In genomic region chr9:102864931-102865330, GRCm38 (mm10) we compare ENCODE assay signal across 10 mouse cellular contexts. TPM values are rescaled to one million over a fixed set of nuclear protein-coding genes. Genes with fewer than 3 reads are reported as not detected.
A peak's percentile ranks its signal among the peaks of the same experiment; 100 is the strongest.
DNase-seq lines count a peak whose midpoint lies in the region; ATAC-seq and TF ChIP-seq lines count a peak whose summit lies in the region.
"Had no signal": no experiment of that assay in that cellular context is flagged by ENCODE, and none has a peak within 500 bp of the region (broad histone marks: within the 10 kb centered on the region; RNA-seq: fewer than 3 reads in every experiment).

No protein-coding gene starts in this region.

- peaks cover 56% of the 10 kb centered on the region for H3K4me1 ChIP-seq in hindbrain, embryonic 10.5 days (replicated peaks)
- H3K4me1 ChIP-seq in hindbrain, embryonic 11.5 days (replicated peaks; ENCODE audit: control insufficient read depth, insufficient read depth, low read length) = no peaks in the 10 kb centered on the region
- H3K4me1 ChIP-seq in lung, postnatal 0 days (ENCODE audit: insufficient read depth, low read depth, low read length) = peaks cover 32% of the 10 kb centered on the region
- H3K4me1 ChIP-seq in lung, adult 2 months (ENCODE audit: control insufficient read depth, insufficient read depth, low read length) = peaks cover 17% of the 10 kb centered on the region
- peaks cover 6% of the 10 kb centered on the region; the same call in 1 of the 2 replicates for H3K4me1 ChIP-seq in intestine, postnatal 0 days (replicated peaks; ENCODE audit: control insufficient read depth, insufficient read depth, low read length)
- peaks cover 41% of the 10 kb centered on the region for H3K4me1 ChIP-seq in stomach, embryonic 15.5 days

- no peak overlapping the region for H3K9ac ChIP-seq in hindbrain, embryonic 11.5 days (ENCODE audit: low read depth, low read length)
- H3K9ac ChIP-seq in lung, postnatal 0 days (replicated peaks; ENCODE audit: low read depth) = no peak overlapping the region
- H3K9ac ChIP-seq in intestine, postnatal 0 days (ENCODE audit: low read depth, low read length) = no peak overlapping the region
- no peak overlapping the region for H3K9ac ChIP-seq in stomach, embryonic 15.5 days
- H3K9ac ChIP-seq: neural tube, embryonic 15.5 days had no signal

- peak overlapping the region; percentile 77 for H3K27ac ChIP-seq in hindbrain, embryonic 10.5 days
- no peak overlapping the region for H3K27ac ChIP-seq in hindbrain, embryonic 11.5 days (ENCODE audit: low read depth, low read length)
- peak overlapping the region; percentile 65 for H3K27ac ChIP-seq in lung, postnatal 0 days (ENCODE audit: low read length)
- peak overlapping the region; percentile 41; the same call in 1 of the 2 replicates for H3K27ac ChIP-seq in intestine, postnatal 0 days (ENCODE audit: low read depth, low read length)
- peak overlapping the region; percentile 86 for H3K27ac ChIP-seq in stomach, embryonic 15.5 days

- H3K36me3 ChIP-seq in hindbrain, embryonic 10.5 days = peaks cover 44% of the 10 kb centered on the region
- H3K36me3 ChIP-seq in hindbrain, embryonic 11.5 days (ENCODE audit: control insufficient read depth, insufficient read depth, low read length) = no peaks in the 10 kb centered on the region
- no peaks in the 10 kb centered on the region for H3K36me3 ChIP-seq in lung, postnatal 0 days (ENCODE audit: insufficient read depth, low read length)
- H3K36me3 ChIP-seq in intestine, postnatal 0 days (ENCODE audit: control insufficient read depth, insufficient read depth) = peaks cover 28% of the 10 kb centered on the region
- peaks cover 10% of the 10 kb centered on the region for H3K36me3 ChIP-seq in stomach, embryonic 15.5 days

- H3K4me2 ChIP-seq in hindbrain, embryonic 11.5 days (replicated peaks; ENCODE audit: low read depth, low read length) = no peak overlapping the region
- H3K4me2 ChIP-seq in lung, postnatal 0 days (replicated peaks; ENCODE audit: low read depth, low read length) = no peak overlapping the region
- H3K4me2 ChIP-seq in intestine, postnatal 0 days (replicated peaks; ENCODE audit: low read depth) = no peak overlapping the region
- H3K4me2 ChIP-seq in stomach, embryonic 15.5 days = no peak overlapping the region
- H3K4me2 ChIP-seq: neural tube, embryonic 15.5 days had no signal

- H3K4me3 ChIP-seq in hindbrain, embryonic 10.5 days = no peak overlapping the region
- no peak overlapping the region for H3K4me3 ChIP-seq in hindbrain, embryonic 11.5 days (ENCODE audit: low read depth, low read length)
- H3K4me3 ChIP-seq in lung, postnatal 0 days (ENCODE audit: low read depth, low read length) = no peak overlapping the region
- H3K4me3 ChIP-seq in lung, adult 2 months (replicated peaks; ENCODE audit: extremely low read depth, low read depth, low read length) = no peak overlapping the region
- H3K4me3 ChIP-seq in intestine, postnatal 0 days (ENCODE audit: low read depth, low read length) = no peak overlapping the region
- no peak overlapping the region for H3K4me3 ChIP-seq in stomach, embryonic 15.5 days (replicated peaks)
- H3K4me3 ChIP-seq: erythroblast, embryonic 14.5 days; left cerebral cortex, adult 2 months; neural tube, embryonic 15.5 days had no signal

- no peak for TF ChIP-seq CTCF in lung, postnatal 0 days (IDR thresholded peaks at IDR 0.05)
- no peak for TF ChIP-seq CTCF in lung, adult 2 months (IDR thresholded peaks at IDR 0.05; ENCODE audit: insufficient read depth, low read length)
- no peak for TF ChIP-seq CTCF in intestine, postnatal 0 days (IDR thresholded peaks at IDR 0.05; ENCODE audit: low read depth)

- 65% methylated on average over 8 of the region's 8 CpGs for WGBS in hindbrain, embryonic 10.5 days
- WGBS in hindbrain, embryonic 11.5 days = 58% methylated on average over 8 of the region's 8 CpGs
- 45% methylated on average over 8 of the region's 8 CpGs for WGBS in lung, postnatal 0 days
- WGBS in lung, adult 2 months = 53% methylated on average over 8 of the region's 8 CpGs
- WGBS in intestine, postnatal 0 days = 50% methylated on average over 8 of the region's 8 CpGs
- WGBS in stomach, embryonic 15.5 days = 49% methylated on average over 8 of the region's 8 CpGs

- no peak for ATAC-seq in hindbrain, embryonic 11.5 days (ENCODE audit: low FRiP score)
- no peak for ATAC-seq in lung, postnatal 0 days
- ATAC-seq in intestine, postnatal 0 days = no peak
- no peak for ATAC-seq in stomach, embryonic 15.5 days (ENCODE audit: insufficient read depth, low FRiP score, low read depth)

- no peaks in the 10 kb centered on the region for H3K9me3 ChIP-seq in hindbrain, embryonic 10.5 days
- H3K9me3 ChIP-seq in hindbrain, embryonic 11.5 days (ENCODE audit: control insufficient read depth, low read length) = no peaks in the 10 kb centered on the region
- no peaks in the 10 kb centered on the region for H3K9me3 ChIP-seq in lung, postnatal 0 days (ENCODE audit: low read length)
- H3K9me3 ChIP-seq in intestine, postnatal 0 days (ENCODE audit: control insufficient read depth) = no peaks in the 10 kb centered on the region
- no peaks in the 10 kb centered on the region for H3K9me3 ChIP-seq in stomach, embryonic 15.5 days
- H3K9me3 ChIP-seq: neural tube, embryonic 15.5 days had no signal

- 0 out of 2 replicates have a peak, but pooled peaks have one; percentile 2 for TF ChIP-seq EP300 in lung, postnatal 0 days (IDR thresholded peaks at IDR 0.05)

- DNase-seq in hindbrain, embryonic 10.5 days (ENCODE audit: low spot score) = no peak
- DNase-seq in hindbrain, embryonic 11.5 days (ENCODE audit: low spot score) = no peak
- peak; percentile 53 for DNase-seq in lung, postnatal 0 days (ENCODE audit: low spot score)
- DNase-seq in lung, adult 2 months = no peak
- no peak for DNase-seq in frontal cortex, postnatal 25 days (ENCODE audit: low spot score in 2 of 2)

- no peaks in the 10 kb centered on the region for H3K27me3 ChIP-seq in hindbrain, embryonic 10.5 days (ENCODE audit: insufficient read depth, poor library complexity, severe bottlenecking)
- no peaks in the 10 kb centered on the region for H3K27me3 ChIP-seq in hindbrain, embryonic 11.5 days (ENCODE audit: control insufficient read depth, insufficient read depth, low read length)
- H3K27me3 ChIP-seq in lung, postnatal 0 days (replicated peaks; ENCODE audit: insufficient read depth, low read length) = no peaks in the 10 kb centered on the region
- no peaks in the 10 kb centered on the region for H3K27me3 ChIP-seq in intestine, postnatal 0 days (replicated peaks; ENCODE audit: control insufficient read depth, insufficient read depth, low read length)
- H3K27me3 ChIP-seq in stomach, embryonic 15.5 days (replicated peaks) = no peaks in the 10 kb centered on the region
- H3K27me3 ChIP-seq: neural tube, embryonic 15.5 days had no signal

- TF ChIP-seq POLR2A in lung, adult 2 months (IDR thresholded peaks at IDR 0.05; ENCODE audit: borderline replicate concordance, extremely low read depth, low read depth, low read length) = no peak

RNA-seq across cellular contexts. Expression of gene Ryk, which starts 30.2 kb away (rescaled TPM):
- 13.3 and 13.9 TPM in 2 replicates for polyA plus RNA-seq in hindbrain, embryonic 10.5 days (2016; fragmentation: Nextera tagmentation; extraction: Ambion mirVana)
- 25.3 and 26.5 TPM in 2 replicates for polyA plus RNA-seq in hindbrain, embryonic 11.5 days (2014; fragmentation: Nextera tagmentation; extraction: Ambion mirVana)
- polyA plus RNA-seq in lung, postnatal 0 days (2015; fragmentation: Nextera tagmentation; extraction: Ambion mirVana) = 23.2 and 23.9 TPM in 2 replicates
- polyA plus RNA-seq in lung, adult 2 months (2012; rRNA removed) = 53.1 and 76.1 TPM in 2 replicates
- polyA plus RNA-seq in intestine, postnatal 0 days (2015; fragmentation: Nextera tagmentation; extraction: Ambion mirVana) = 22.3 and 23.9 TPM in 2 replicates
- polyA plus RNA-seq in stomach, embryonic 15.5 days (2015; fragmentation: Nextera tagmentation; extraction: Ambion mirVana) = 23.1 and 29.6 TPM in 2 replicates
